Mouse (Mus musculus): Measurements from ENCODE around the gene Tsc2. TPM values are rescaled to one million over a fixed set of nuclear protein-coding genes. Genes with fewer than 3 reads are reported as not detected.

Gene Tsc2
- 36.2 and 37.0 TPM in 2 replicates for polyA plus RNA-seq (2015; fragmentation: Nextera tagmentation; extraction: Ambion mirVana)

DNA sequence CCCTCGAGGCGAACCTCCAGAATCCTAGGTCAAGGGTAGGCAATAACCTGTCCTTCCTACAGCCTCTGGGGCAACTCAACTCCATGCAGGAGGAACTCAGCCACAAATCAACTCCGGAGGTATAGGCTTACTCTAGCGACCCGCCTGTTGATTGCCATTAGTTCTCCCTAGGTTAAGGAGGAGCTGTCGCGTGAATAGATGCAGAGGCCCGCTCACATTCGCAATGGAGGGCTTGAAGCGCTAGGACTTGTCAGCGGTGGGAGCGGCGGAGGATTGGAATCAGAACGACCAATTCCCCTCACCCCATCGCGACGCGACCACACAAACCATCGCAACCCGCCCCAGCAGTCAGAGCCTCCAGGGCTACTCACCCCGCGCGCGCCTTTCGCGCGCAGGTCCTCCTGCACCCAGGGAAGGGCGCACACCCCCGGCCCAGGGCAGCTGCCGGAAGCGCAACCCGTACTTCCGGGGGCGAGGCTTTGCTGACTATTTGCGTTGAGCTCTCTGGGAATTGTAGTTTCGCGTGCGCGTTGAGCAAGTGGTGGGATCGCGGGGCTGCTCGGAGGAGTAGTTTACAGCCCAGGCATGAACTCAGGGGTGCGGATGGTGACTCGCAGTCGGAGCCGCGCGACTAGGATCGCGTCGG is at the start of gene Tsc2, which contains the start of gene Nthl1:
Tsc2 (minus strand) TSS at position 464 of the 646 bp plus-strand sequence.
Nthl1 (plus strand) TSS at position 514 of the 646 bp plus-strand sequence.
- H3K4me3 ChIP-seq (ENCODE audit: low read depth, low read length) = peak within 1 kb of the TSS; percentile 68
- peak within 1 kb of the TSS; percentile 96 for H3K27ac ChIP-seq (replicated peaks)
- DNase-seq (ENCODE audit: low spot score) = peak; percentile 86
- no peaks in the 10 kb centered on the region for H3K9me3 ChIP-seq (ENCODE audit: control insufficient read depth, low read length)
- peak within 1 kb of the TSS; percentile 89 for H3K4me2 ChIP-seq (replicated peaks; ENCODE audit: low read depth)
- peak; percentile 74 for ATAC-seq (ENCODE audit: low FRiP score, low TSS enrichment)
- 1% methylated on average over 51 of the region's 51 CpGs for WGBS
- H3K4me1 ChIP-seq (replicated peaks; ENCODE audit: control insufficient read depth, insufficient read depth) = peaks cover 3% of the 10 kb centered on the region; the same call in 1 of the 2 replicates
- 0 out of 2 replicates have a peak, but pooled peaks have one; percentile 1 for TF ChIP-seq CTCF (IDR thresholded peaks at IDR 0.05; ENCODE audit: low read depth)
- TF ChIP-seq EP300 (optimal IDR thresholded peaks at IDR 0.05) = no peak
- peaks cover 11% of the 10 kb centered on the region; the same call in 1 of the 2 replicates for H3K36me3 ChIP-seq (ENCODE audit: control insufficient read depth, insufficient read depth, low read length)
- H3K27me3 ChIP-seq (ENCODE audit: control insufficient read depth, insufficient read depth, low read length) = no peaks in the 10 kb centered on the region
- peak within 1 kb of the TSS; percentile 78 for H3K9ac ChIP-seq (ENCODE audit: low read length)

- Histone ChIP-seq H3K27me3 (ENCODE audit: control insufficient read depth, insufficient read depth, low read length) (no peaks in the 10 kb centered on the region), H3K4me2 (replicated peaks; ENCODE audit: low read depth) (no peak overlapping the region), H3K9ac (ENCODE audit: low read length) (no peak overlapping the region), H3K36me3 (ENCODE audit: control insufficient read depth, insufficient read depth, low read length) (peaks cover 42% of the 10 kb centered on the region), H3K27ac (replicated peaks) (0 out of 2 replicates have a peak overlapping the region, but pooled peaks have one; percentile 30), H3K4me3 (ENCODE audit: low read depth, low read length) (no peak overlapping the region), H3K9me3 (ENCODE audit: control insufficient read depth, low read length) (no peaks in the 10 kb centered on the region), H3K4me1 (replicated peaks; ENCODE audit: control insufficient read depth, insufficient read depth) (no peaks in the 10 kb centered on the region)
- WGBS = 84% methylated on average over 24 of the region's 24 CpGs
- TF ChIP-seq CTCF (IDR thresholded peaks at IDR 0.05; ENCODE audit: low read depth) (no peak), EP300 (optimal IDR thresholded peaks at IDR 0.05) (no peak)
- DNase-seq (ENCODE audit: low spot score) = no peak
- ATAC-seq (ENCODE audit: low FRiP score, low TSS enrichment) = peak; percentile 65
Measured at GRCm38 (mm10) chr17:24677500-24678080, 45.2 kb upstream of the Tsc2 start.

- 97% methylated on average over 5 of the region's 5 CpGs for WGBS
- Histone ChIP-seq H3K9me3 (ENCODE audit: control insufficient read depth, low read length) (no peaks in the 10 kb centered on the region), H3K27ac (replicated peaks) (no peak overlapping the region), H3K36me3 (ENCODE audit: control insufficient read depth, insufficient read depth, low read length) (peaks cover 42% of the 10 kb centered on the region), H3K27me3 (ENCODE audit: control insufficient read depth, insufficient read depth, low read length) (no peaks in the 10 kb centered on the region), H3K4me1 (replicated peaks; ENCODE audit: control insufficient read depth, insufficient read depth) (no peaks in the 10 kb centered on the region), H3K4me2 (replicated peaks; ENCODE audit: low read depth) (no peak overlapping the region), H3K9ac (ENCODE audit: low read length) (no peak overlapping the region), H3K4me3 (ENCODE audit: low read depth, low read length) (no peak overlapping the region)
- TF ChIP-seq EP300 (optimal IDR thresholded peaks at IDR 0.05) = no peak
- TF ChIP-seq CTCF (IDR thresholded peaks at IDR 0.05; ENCODE audit: low read depth) = no peak
- ATAC-seq (ENCODE audit: low FRiP score, low TSS enrichment) (no peak), DNase-seq (ENCODE audit: low spot score) (no peak)
Measured at GRCm38 (mm10) chr17:24676877-24677276, 44.4 kb upstream of the Tsc2 start.

GRCm38 (mm10) chr17:24676187-24676586 is 43.8 kb upstream of the Tsc2 start:
- DNase-seq (ENCODE audit: low spot score) (peak; percentile 83), ATAC-seq (ENCODE audit: low FRiP score, low TSS enrichment) (peak; percentile 25; the same call in 1 of the 2 replicates)
- Histone ChIP-seq H3K36me3 (ENCODE audit: control insufficient read depth, insufficient read depth, low read length) (peaks cover 42% of the 10 kb centered on the region), H3K9me3 (ENCODE audit: control insufficient read depth, low read length) (no peaks in the 10 kb centered on the region), H3K4me3 (ENCODE audit: low read depth, low read length) (no peak overlapping the region), H3K9ac (ENCODE audit: low read length) (no peak overlapping the region), H3K27me3 (ENCODE audit: control insufficient read depth, insufficient read depth, low read length) (no peaks in the 10 kb centered on the region), H3K27ac (replicated peaks) (no peak overlapping the region), H3K4me2 (replicated peaks; ENCODE audit: low read depth) (no peak overlapping the region), H3K4me1 (replicated peaks; ENCODE audit: control insufficient read depth, insufficient read depth) (no peaks in the 10 kb centered on the region)
- WGBS = 60% methylated on average over 2 of the region's 2 CpGs
- TF ChIP-seq EP300 (optimal IDR thresholded peaks at IDR 0.05) (no peak), CTCF (IDR thresholded peaks at IDR 0.05; ENCODE audit: low read depth) (peak; percentile 89)

- no peaks in the 10 kb centered on the region for H3K27me3 ChIP-seq (ENCODE audit: control insufficient read depth, insufficient read depth, low read length)
- H3K4me3 ChIP-seq (ENCODE audit: low read depth, low read length) = no peak overlapping the region
- no peak for ATAC-seq (ENCODE audit: low FRiP score, low TSS enrichment)
- TF ChIP-seq CTCF (IDR thresholded peaks at IDR 0.05; ENCODE audit: low read depth) = no peak
- TF ChIP-seq EP300 (optimal IDR thresholded peaks at IDR 0.05) = no peak
- no peak overlapping the region for H3K27ac ChIP-seq (replicated peaks)
- no peaks in the 10 kb centered on the region for H3K9me3 ChIP-seq (ENCODE audit: control insufficient read depth, low read length)
- no peak for DNase-seq (ENCODE audit: low spot score)
- WGBS = 72% methylated on average over 7 of the region's 7 CpGs
- H3K36me3 ChIP-seq (ENCODE audit: control insufficient read depth, insufficient read depth, low read length) = peaks cover 27% of the 10 kb centered on the region
- H3K4me1 ChIP-seq (replicated peaks; ENCODE audit: control insufficient read depth, insufficient read depth) = 0 out of 2 replicates have a peak, but pooled peaks cover 3% of the 10 kb centered on the region
- H3K4me2 ChIP-seq (replicated peaks; ENCODE audit: low read depth) = no peak overlapping the region
- H3K9ac ChIP-seq (ENCODE audit: low read length) = no peak overlapping the region
Measured at GRCm38 (mm10) chr17:24674277-24674676, 41.8 kb upstream of the Tsc2 start.

DNA sequence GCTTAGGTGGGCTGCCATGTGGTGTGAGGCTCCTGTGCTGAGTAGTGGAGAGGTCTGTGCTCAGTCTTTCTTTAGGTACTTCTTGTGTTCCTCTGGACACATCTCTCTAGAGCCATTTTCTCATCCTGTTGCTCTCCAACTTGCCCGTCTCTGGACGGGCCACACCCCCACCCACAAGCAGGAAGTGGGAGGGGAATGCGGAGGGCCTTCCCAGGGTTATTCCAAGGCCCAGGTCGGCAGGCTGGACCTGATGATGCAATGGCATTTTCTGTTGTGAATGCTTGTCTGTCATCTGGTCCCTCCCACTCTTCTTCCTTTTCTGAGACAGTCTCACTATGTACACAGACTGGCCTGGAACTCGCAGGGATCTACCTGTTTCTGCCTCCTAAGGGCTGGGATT is 39.7 kb upstream of the Tsc2 start:
- Histone ChIP-seq H3K36me3 (ENCODE audit: control insufficient read depth, insufficient read depth, low read length) (peaks cover 10% of the 10 kb centered on the region), H3K4me2 (replicated peaks; ENCODE audit: low read depth) (no peak overlapping the region), H3K27me3 (ENCODE audit: control insufficient read depth, insufficient read depth, low read length) (no peaks in the 10 kb centered on the region), H3K4me1 (replicated peaks; ENCODE audit: control insufficient read depth, insufficient read depth) (peaks cover 3% of the 10 kb centered on the region; the same call in 1 of the 2 replicates), H3K9ac (ENCODE audit: low read length) (no peak overlapping the region), H3K9me3 (ENCODE audit: control insufficient read depth, low read length) (no peaks in the 10 kb centered on the region), H3K4me3 (ENCODE audit: low read depth, low read length) (no peak overlapping the region), H3K27ac (replicated peaks) (peak overlapping the region; percentile 20; the same call in 1 of the 2 replicates)
- peak; percentile 67 for DNase-seq (ENCODE audit: low spot score)
- TF ChIP-seq EP300 (optimal IDR thresholded peaks at IDR 0.05) (no peak), CTCF (IDR thresholded peaks at IDR 0.05; ENCODE audit: low read depth) (no peak)
- WGBS = 13% methylated on average over 5 of the region's 5 CpGs
- peak; percentile 18; the same call in 1 of the 2 replicates for ATAC-seq (ENCODE audit: low FRiP score, low TSS enrichment)
